Mouse (Mus musculus) heart, embryonic 15.5 days (tissue): ENCODE data around the gene Iqcb1. TPM values are rescaled to one million over a fixed set of nuclear protein-coding genes. Genes with fewer than 3 reads are reported as not detected.

Experiments
- ATAC-seq: fragments of 200-750 bp; cut with Nextera tagmentation; replicated peaks from 2 replicates; pipeline ENCODE4 v1.8.0; 2017; ENCODE audit warnings: low read depth, moderate TSS enrichment; ENCODE audit not compliant: insufficient number of reproducible peaks, insufficient read depth, low FRiP score
- H3K27ac ChIP-seq: fragments of 300-500 bp; sonication (generic); 2 replicates; pipeline ENCODE4 v1.5.1; 2015; ENCODE audit warnings: mild to moderate bottlenecking, inconsistent platforms
- H3K27me3 ChIP-seq: fragments of 300-500 bp; sonication (generic); 2 replicates; pipeline ENCODE4 v1.6.1; 2015; ENCODE audit warnings: inconsistent platforms
- H3K36me3 ChIP-seq: fragments of 300-500 bp; sonication (generic); 2 replicates; pipeline ENCODE4 v1.6.1; 2015; ENCODE audit warnings: mild to moderate bottlenecking, inconsistent platforms
- H3K4me1 ChIP-seq: fragments of 300-500 bp; sonication (generic); replicated peaks from 2 replicates; pipeline ENCODE4 v1.6.1; 2015; ENCODE audit warnings: inconsistent platforms
- H3K4me2 ChIP-seq: fragments of 300-500 bp; sonication (generic); 2 replicates; pipeline ENCODE4 v1.6.1; 2015; ENCODE audit warnings: inconsistent platforms, mild to moderate bottlenecking, moderate library complexity
- H3K4me3 ChIP-seq: fragments of 300-500 bp; sonication (generic); 2 replicates; pipeline ENCODE4 v1.5.1; 2015; ENCODE audit warnings: mild to moderate bottlenecking, inconsistent platforms
- H3K9ac ChIP-seq: fragments of 300-500 bp; sonication (generic); 2 replicates; pipeline ENCODE4 v1.6.1; 2015; ENCODE audit warnings: mild to moderate bottlenecking, inconsistent platforms
- H3K9me3 ChIP-seq: fragments of 300-500 bp; sonication (generic); replicated peaks from 2 replicates; pipeline ENCODE4 v1.6.1; 2016; ENCODE audit warnings: inconsistent platforms
- WGBS: fragments of 180-500 bp; shearing (Covaris S2); methylation state at CpG from one replicate; pipeline ENCODE4 v1.1.7; 2015; ENCODE audit warnings: mixed read lengths; 5-methylcytosine and 5-hydroxymethylcytosine counted together
- microRNA-seq: library from miRNA; unstranded; fragments of <30 nt; microRNA quantifications from one replicate; pipeline ENCODE4, GENCODE M21; 2016
- polyA plus RNA-seq: library from polyadenylated mRNA; unstranded; fragments of >200 nt; fragmentation: Nextera tagmentation; extraction: Ambion mirVana; gene quantifications from 2 replicates; pipeline ENCODE4 v1.2.1, GENCODE M21; 2015

Gene Iqcb1
- polyA plus RNA-seq, 1 experiment from 2014 or later = 21.2 TPM

DNA sequence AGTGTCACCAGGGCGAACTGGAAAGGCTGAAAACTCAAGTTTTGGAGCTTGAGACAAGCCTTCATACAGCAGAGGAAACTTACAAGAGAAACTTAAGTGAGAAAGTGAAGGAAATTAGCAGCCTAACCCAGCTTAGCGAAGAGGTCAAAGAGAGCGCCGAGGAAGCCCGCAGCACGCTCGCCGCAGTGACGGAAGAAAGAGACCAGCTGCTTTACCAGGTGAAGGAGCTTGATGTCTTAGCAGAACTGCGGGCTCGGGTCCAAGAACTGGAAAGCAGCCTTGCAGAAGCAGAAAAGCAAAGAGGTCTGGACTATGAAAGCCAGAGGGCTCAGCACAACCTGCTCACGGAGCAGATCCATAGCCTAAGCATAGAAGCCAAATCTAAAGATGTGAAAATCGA, 84.1 kb downstream of the Iqcb1 start:
- no peak for ATAC-seq
- H3K9ac ChIP-seq = no peak overlapping the region
- 91% methylated on average over 13 of the region's 13 CpGs for WGBS
- H3K27me3 ChIP-seq = no peaks in the 10 kb centered on the region
- no peak overlapping the region for H3K27ac ChIP-seq
- peaks cover 50% of the 10 kb centered on the region for H3K36me3 ChIP-seq
- no peak overlapping the region for H3K4me3 ChIP-seq
- no peaks in the 10 kb centered on the region for H3K9me3 ChIP-seq
- H3K4me1 ChIP-seq = peaks cover 3% of the 10 kb centered on the region
- H3K4me2 ChIP-seq = no peak overlapping the region

DNA sequence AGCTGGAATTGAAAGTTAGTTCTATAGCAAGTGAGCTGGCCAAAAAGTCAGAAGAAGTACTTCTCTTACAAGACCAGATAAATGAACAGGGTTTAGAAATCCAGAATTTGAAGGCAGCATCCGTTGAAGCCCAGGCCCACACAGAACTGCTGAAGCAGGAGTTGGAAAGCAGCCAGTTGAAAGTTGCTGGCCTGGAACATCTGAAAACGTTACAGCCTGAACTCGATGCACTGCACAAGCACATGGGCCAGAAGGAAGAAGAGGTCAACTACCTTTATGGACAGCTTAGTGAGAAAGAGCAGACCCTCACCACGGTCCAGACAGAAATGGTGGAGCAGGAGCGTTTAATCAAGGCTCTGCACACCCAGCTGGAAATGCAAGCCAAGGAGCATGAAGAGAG, 86.0 kb downstream of the Iqcb1 start:
- Histone ChIP-seq H3K4me2 (no peak overlapping the region), H3K36me3 (peaks cover 59% of the 10 kb centered on the region), H3K4me3 (no peak overlapping the region), H3K27me3 (no peaks in the 10 kb centered on the region), H3K4me1 (no peaks in the 10 kb centered on the region), H3K9me3 (no peaks in the 10 kb centered on the region), H3K9ac (no peak overlapping the region), H3K27ac (no peak overlapping the region)
- no peak for ATAC-seq
- WGBS = 67% methylated on average over 5 of the region's 5 CpGs

DNA sequence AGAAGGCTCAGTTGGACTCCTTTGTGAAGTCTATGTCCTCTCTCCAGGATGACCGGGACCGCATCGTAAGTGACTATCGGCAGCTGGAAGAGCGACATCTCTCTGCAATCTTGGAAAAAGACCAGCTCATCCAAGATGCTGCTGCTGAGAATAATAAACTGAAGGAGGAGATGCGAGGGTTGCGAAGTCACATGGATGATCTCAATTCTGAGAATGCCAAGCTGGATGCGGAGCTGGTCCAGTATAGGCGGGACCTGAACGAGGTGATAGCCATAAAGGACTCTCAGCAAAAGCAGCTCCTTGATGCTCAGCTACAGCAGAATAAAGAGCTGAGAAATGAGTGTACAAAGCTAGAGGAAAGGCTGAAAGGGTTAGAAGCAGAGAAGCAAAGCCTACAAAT, 90.3 kb downstream of the Iqcb1 start:
- no peaks in the 10 kb centered on the region for H3K27me3 ChIP-seq
- peaks cover 53% of the 10 kb centered on the region for H3K36me3 ChIP-seq
- H3K27ac ChIP-seq = no peak overlapping the region
- no peak overlapping the region for H3K4me2 ChIP-seq
- no peaks in the 10 kb centered on the region for H3K9me3 ChIP-seq
- no peaks in the 10 kb centered on the region for H3K4me1 ChIP-seq
- WGBS = 94% methylated on average over 10 of the region's 10 CpGs
- H3K4me3 ChIP-seq = no peak overlapping the region
- no peak for ATAC-seq
- H3K9ac ChIP-seq = no peak overlapping the region

DNA sequence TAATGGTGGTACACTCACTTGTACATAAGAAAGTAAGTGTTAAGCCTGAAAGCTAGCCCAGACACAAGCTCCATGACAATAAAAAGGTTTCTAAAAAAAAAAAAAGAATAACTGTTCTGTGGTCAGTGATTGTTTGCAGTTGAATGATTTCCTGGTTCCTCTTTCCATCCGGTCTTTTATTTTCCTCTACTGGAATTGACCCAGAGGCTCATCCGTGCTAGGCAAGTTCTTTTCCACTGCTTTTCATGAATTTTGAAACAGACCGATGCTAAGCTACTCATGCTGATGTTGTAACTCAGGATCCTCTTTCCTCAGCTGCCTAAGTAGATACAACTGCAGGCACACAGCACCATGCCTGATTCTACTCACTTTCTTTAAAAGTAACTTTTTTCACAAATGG, 92.2 kb downstream of the Iqcb1 start:
- Histone ChIP-seq H3K9ac (no peak overlapping the region), H3K36me3 (peaks cover 49% of the 10 kb centered on the region), H3K4me1 (no peaks in the 10 kb centered on the region), H3K4me2 (no peak overlapping the region), H3K27ac (no peak overlapping the region), H3K9me3 (no peaks in the 10 kb centered on the region), H3K4me3 (no peak overlapping the region), H3K27me3 (no peaks in the 10 kb centered on the region)
- no peak for ATAC-seq
- 70% methylated on average over 3 of the region's 3 CpGs for WGBS

DNA sequence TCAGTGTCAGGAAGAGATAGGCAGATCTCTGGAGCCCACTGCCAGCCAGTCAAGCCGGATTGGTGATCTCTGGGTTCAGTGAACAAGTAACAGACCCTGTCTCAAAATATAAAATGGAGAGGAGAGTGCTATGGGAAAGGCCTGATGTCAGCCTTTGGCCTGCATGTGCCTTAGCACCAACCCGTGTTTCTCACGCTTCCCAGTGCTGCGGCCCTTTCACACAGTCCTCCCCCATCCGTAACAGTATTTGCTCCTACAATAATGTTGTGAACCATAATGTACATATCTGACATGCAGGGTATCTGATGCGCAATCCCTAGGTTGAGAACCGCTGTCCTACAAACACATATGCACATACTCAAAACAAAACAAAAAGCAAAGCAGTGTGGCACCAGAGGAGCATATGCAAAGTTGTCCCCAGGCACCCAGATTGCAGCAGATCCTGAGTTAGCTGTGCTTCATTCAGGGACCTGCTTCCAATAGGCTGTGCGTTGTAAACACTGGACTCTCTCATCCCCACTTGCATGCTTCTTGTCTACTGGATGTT, 93.0 kb downstream of the Iqcb1 start:
- ATAC-seq = no peak
- Histone ChIP-seq H3K27me3 (no peaks in the 10 kb centered on the region), H3K27ac (no peak overlapping the region), H3K4me1 (no peaks in the 10 kb centered on the region), H3K36me3 (peaks cover 53% of the 10 kb centered on the region), H3K9me3 (no peaks in the 10 kb centered on the region), H3K9ac (no peak overlapping the region), H3K4me3 (no peak overlapping the region), H3K4me2 (no peak overlapping the region)
- 87% methylated on average over 8 of the region's 8 CpGs for WGBS

DNA sequence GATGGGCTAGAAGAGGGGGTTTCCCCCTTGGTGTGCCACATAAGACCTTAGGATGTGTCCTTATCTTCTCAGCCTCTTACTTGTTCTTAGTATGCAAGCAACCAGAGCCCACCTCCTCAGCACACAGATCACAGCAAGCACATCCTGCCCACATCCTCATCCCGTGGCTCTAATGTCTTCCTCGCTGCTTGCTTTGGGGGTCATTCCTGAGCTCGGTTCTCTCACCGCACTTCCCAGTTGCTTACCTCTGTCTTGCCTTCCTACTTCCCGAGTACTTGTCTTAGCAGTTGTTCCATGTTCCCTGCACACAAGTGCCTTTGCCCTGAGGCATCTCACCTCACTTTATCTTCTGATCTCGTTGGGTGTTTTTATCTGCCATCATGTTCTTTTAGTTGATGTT, 93.8 kb downstream of the Iqcb1 start:
- Histone ChIP-seq H3K4me2 (no peak overlapping the region), H3K36me3 (peaks cover 53% of the 10 kb centered on the region), H3K27ac (no peak overlapping the region)

More for the DNA sequence above, 93.8 kb downstream of the Iqcb1 start:
- no peaks in the 10 kb centered on the region for H3K9me3 ChIP-seq
- no peak for ATAC-seq
- no peaks in the 10 kb centered on the region for H3K4me1 ChIP-seq
- no peaks in the 10 kb centered on the region for H3K27me3 ChIP-seq
- no peak overlapping the region for H3K9ac ChIP-seq
- 87% methylated on average over 6 of the region's 6 CpGs for WGBS
- H3K4me3 ChIP-seq = no peak overlapping the region

Small RNA genes within 50 kb of the gene (microRNA-seq; reads per million reads assigned to microRNA genes)
- gene Gm22617 = not detected

Other genes starting within 250 kb of the Iqcb1 start
- 1.5 and 2.8 TPM in 2 replicates for gene Cd86, start 162.3 kb upstream of the Iqcb1 start, polyA plus RNA-seq
- 0.34 and 0.99 TPM in 2 replicates for gene Ildr1, start 134.4 kb upstream of the Iqcb1 start, polyA plus RNA-seq
- gene Slc15a2, start 43.4 kb upstream of the Iqcb1 start, polyA plus RNA-seq = 2.2 and 4.3 TPM in 2 replicates
- gene Eaf2, start 46.6 kb downstream of the Iqcb1 start, polyA plus RNA-seq = 0.47 and 0.94 TPM in 2 replicates
- 56.2 and 57.7 TPM in 2 replicates for gene Golgb1, start 46.8 kb downstream of the Iqcb1 start, polyA plus RNA-seq
- gene Hcls1, start 106.6 kb downstream of the Iqcb1 start, polyA plus RNA-seq = 4.7 and 12.7 TPM in 2 replicates
- gene Fbxo40, start 162.1 kb downstream of the Iqcb1 start, polyA plus RNA-seq = 11.4 and 13.8 TPM in 2 replicates
- gene Polq, start 183.4 kb downstream of the Iqcb1 start, polyA plus RNA-seq = 3.4 and 4.8 TPM in 2 replicates